Mouse (Mus musculus) embryonic facial prominence, embryonic 13.5 days (tissue): ENCODE data around the gene Gbf1. TPM values are rescaled to one million over a fixed set of nuclear protein-coding genes. Genes with fewer than 3 reads are reported as not detected.
"Not testable (repeated sequence)": the region's sequence is repeated elsewhere in the genome, so short reads cannot be mapped to it uniquely, and the experiment has no call there.

ENCODE experiments used
- ATAC-seq: fragments of 200-750 bp; cut with Nextera tagmentation; 2 replicates; pipeline ENCODE4 v1.8.0; 2017; ENCODE audit warnings: low read depth; ENCODE audit not compliant: insufficient number of reproducible peaks, insufficient read depth, low FRiP score, low TSS enrichment
- H3K27ac ChIP-seq: fragments of 300-500 bp; sonication (generic); 2 replicates; pipeline ENCODE4 v1.5.1; 2015; ENCODE audit warnings: moderate library complexity, mild to moderate bottlenecking, inconsistent platforms
- H3K27me3 ChIP-seq: fragments of 300-500 bp; sonication (generic); 2 replicates; pipeline ENCODE4 v1.6.1; 2015; ENCODE audit warnings: mild to moderate bottlenecking, inconsistent platforms
- H3K36me3 ChIP-seq: fragments of 300-500 bp; sonication (generic); 2 replicates; pipeline ENCODE4 v1.6.1; 2015; ENCODE audit warnings: mild to moderate bottlenecking, inconsistent platforms
- H3K4me1 ChIP-seq: fragments of 300-500 bp; sonication (generic); 2 replicates; pipeline ENCODE4 v1.6.1; 2015; ENCODE audit warnings: inconsistent platforms
- H3K4me2 ChIP-seq: fragments of 300-500 bp; sonication (generic); 2 replicates; pipeline ENCODE4 v1.6.1; 2015; ENCODE audit warnings: moderate library complexity, mild to moderate bottlenecking, inconsistent platforms
- H3K4me3 ChIP-seq: fragments of 300-500 bp; sonication (generic); 2 replicates; pipeline ENCODE4 v1.5.1; 2015; ENCODE audit warnings: mild to moderate bottlenecking, inconsistent platforms
- H3K9ac ChIP-seq: fragments of 300-500 bp; sonication (generic); 2 replicates; pipeline ENCODE4 v1.6.1; 2015; ENCODE audit warnings: mild to moderate bottlenecking, inconsistent platforms
- H3K9me3 ChIP-seq: fragments of 300-500 bp; sonication (generic); 2 replicates; pipeline ENCODE4 v1.6.1; 2016; ENCODE audit warnings: inconsistent platforms
- WGBS: fragments of 180-500 bp; shearing (Covaris S2); methylation state at CpG from one replicate; pipeline ENCODE4 v1.1.7; 2015; ENCODE audit warnings: mixed read lengths; 5-methylcytosine and 5-hydroxymethylcytosine counted together
- polyA plus RNA-seq: library from polyadenylated mRNA; unstranded; fragments of >200 nt; fragmentation: Nextera tagmentation; extraction: Ambion mirVana; gene quantifications from 2 replicates; pipeline ENCODE4 v1.2.1, GENCODE M21; 2015

Gbf1 gene
- polyA plus RNA-seq, 1 experiment from 2014 or later = 67.6 TPM

DNA sequence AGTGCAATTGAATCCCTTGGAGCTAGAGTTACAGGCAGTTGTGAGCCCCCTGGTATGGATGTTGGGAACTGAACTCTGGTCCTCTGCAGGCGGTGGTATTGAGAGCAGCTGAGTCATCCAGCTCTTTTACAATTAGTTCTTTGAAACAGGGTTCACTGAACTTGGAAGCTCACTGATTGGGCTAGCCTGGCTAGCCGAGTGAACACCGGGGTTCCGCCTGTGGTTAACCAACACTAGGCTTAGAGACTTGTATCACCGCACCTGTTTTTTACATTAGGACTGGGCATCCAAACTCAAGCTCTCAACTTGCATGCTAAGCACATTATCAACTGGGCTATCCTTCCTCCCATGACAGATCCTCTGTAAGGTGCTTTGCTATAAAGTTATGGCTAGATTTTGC lies 46.6 kb downstream of the Gbf1 start:
- 85% methylated on average over 5 of the region's 5 CpGs for WGBS
- no peaks in the 10 kb centered on the region for H3K36me3 ChIP-seq
- no peak overlapping the region for H3K9ac ChIP-seq
- no peaks in the 10 kb centered on the region for H3K27me3 ChIP-seq
- no peaks in the 10 kb centered on the region for H3K4me1 ChIP-seq
- ATAC-seq = no peak
- H3K4me2 ChIP-seq = no peak overlapping the region
- no peak overlapping the region for H3K4me3 ChIP-seq
- H3K27ac ChIP-seq = no peak overlapping the region
- H3K9me3 ChIP-seq = no peaks in the 10 kb centered on the region

GRCm38 (mm10) chr19:46204166-46204565 lies 51.9 kb downstream of the Gbf1 start:
- H3K36me3 ChIP-seq = no peaks in the 10 kb centered on the region
- no peaks in the 10 kb centered on the region for H3K4me1 ChIP-seq
- ATAC-seq = no peak
- no peaks in the 10 kb centered on the region for H3K9me3 ChIP-seq
- H3K4me3 ChIP-seq = no peak overlapping the region
- no peak overlapping the region for H3K4me2 ChIP-seq
- H3K27me3 ChIP-seq = no peaks in the 10 kb centered on the region
- 93% methylated on average over 6 of the region's 6 CpGs for WGBS
- no peak overlapping the region for H3K9ac ChIP-seq
- H3K27ac ChIP-seq = no peak overlapping the region

DNA sequence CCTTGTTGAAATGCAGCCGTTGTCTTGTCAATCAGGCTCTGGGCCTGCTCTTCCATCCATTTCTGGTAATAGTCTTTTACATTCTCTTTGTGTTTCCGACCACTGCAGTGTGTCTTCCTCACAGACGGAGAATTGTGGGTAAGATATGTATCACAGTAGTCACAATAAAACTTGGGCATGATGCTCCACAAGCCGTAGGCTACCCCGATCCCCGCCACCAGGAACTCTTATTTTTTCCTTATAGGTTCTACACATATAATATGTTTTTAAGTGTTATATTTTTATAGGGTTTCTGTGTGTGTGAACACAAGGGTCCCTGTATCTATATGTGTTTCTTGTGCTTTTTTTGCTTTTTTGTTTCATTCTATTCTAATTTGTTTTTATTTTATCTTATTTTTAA lies 53.4 kb downstream of the Gbf1 start:
- Histone ChIP-seq H3K9me3 (no peaks in the 10 kb centered on the region), H3K27ac (no peak overlapping the region), H3K4me3 (no peak overlapping the region), H3K4me2 (no peak overlapping the region), H3K36me3 (no peaks in the 10 kb centered on the region), H3K27me3 (no peaks in the 10 kb centered on the region), H3K4me1 (no peaks in the 10 kb centered on the region), H3K9ac (no peak overlapping the region)
- 96% methylated on average over 6 of the region's 6 CpGs for WGBS
- ATAC-seq = no peak

DNA sequence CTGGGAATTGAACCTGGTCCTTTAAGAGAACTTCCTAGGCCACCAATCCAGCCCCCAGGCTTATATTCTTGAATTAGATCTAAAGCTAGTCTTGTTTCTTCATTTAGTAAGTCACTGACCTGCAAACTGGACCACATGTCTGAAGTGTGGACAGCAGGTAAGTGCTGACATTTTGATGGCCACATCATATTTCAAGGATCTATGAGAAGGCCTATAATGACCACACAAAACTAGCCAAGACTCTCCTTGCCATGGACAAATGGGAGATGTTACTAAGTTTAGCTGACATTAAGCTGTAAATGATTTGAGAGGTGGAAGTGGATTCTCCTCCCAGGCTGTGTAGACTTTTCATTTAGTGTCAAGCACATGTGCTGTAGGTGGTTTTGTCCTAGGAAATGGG lies 58.6 kb downstream of the Gbf1 start:
- H3K4me2 ChIP-seq = no peak overlapping the region
- H3K27ac ChIP-seq = no peak overlapping the region
- no peak overlapping the region for H3K4me3 ChIP-seq
- H3K9ac ChIP-seq = no peak overlapping the region
- peaks cover 17% of the 10 kb centered on the region for H3K4me1 ChIP-seq
- no peaks in the 10 kb centered on the region for H3K36me3 ChIP-seq
- H3K27me3 ChIP-seq = no peaks in the 10 kb centered on the region
- no peak for ATAC-seq
- no peaks in the 10 kb centered on the region for H3K9me3 ChIP-seq

- no peaks in the 10 kb centered on the region for H3K27me3 ChIP-seq
- 75% methylated on average over 5 of the region's 5 CpGs for WGBS
- H3K4me3 ChIP-seq = no peak overlapping the region
- no peak for ATAC-seq
- no peak overlapping the region for H3K9ac ChIP-seq
- no peak overlapping the region for H3K27ac ChIP-seq
- no peaks in the 10 kb centered on the region for H3K36me3 ChIP-seq
- no peak overlapping the region for H3K4me2 ChIP-seq
- H3K4me1 ChIP-seq = peaks cover 19% of the 10 kb centered on the region
- H3K9me3 ChIP-seq = no peaks in the 10 kb centered on the region
Observed at GRCm38 (mm10) chr19:46214541-46214940, 62.2 kb downstream of the Gbf1 start.

DNA sequence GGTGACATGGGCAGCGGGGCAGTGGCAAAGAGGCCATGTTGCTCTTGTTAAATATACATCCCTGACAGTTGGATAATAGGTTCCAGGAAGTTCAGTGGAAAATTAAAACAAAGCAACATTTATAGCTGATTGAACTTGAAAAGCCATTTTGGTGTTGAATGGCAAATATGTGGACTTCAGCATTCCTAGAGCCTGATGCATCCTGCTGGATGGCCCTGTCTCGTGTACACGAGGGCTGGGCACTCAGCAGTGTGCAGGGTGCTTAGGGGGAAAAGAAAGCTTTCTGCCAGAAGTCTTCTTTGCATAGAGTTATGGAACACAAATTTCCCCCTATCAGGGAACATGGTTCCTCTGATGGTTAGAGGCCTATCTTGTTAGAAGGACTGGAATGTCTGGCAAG lies 63.1 kb downstream of the Gbf1 start:
- Histone ChIP-seq H3K27ac (peak overlapping the region; percentile 24; the same call in 1 of the 2 replicates), H3K4me3 (no peak overlapping the region), H3K4me2 (no peak overlapping the region), H3K9me3 (no peaks in the 10 kb centered on the region), H3K36me3 (no peaks in the 10 kb centered on the region), H3K27me3 (no peaks in the 10 kb centered on the region), H3K9ac (no peak overlapping the region), H3K4me1 (peaks cover 19% of the 10 kb centered on the region)
- no peak for ATAC-seq
- WGBS = 24% methylated on average over 3 of the region's 3 CpGs

- Histone ChIP-seq H3K9ac (no peak overlapping the region), H3K4me2 (no peak overlapping the region), H3K27ac (no peak overlapping the region), H3K27me3 (no peaks in the 10 kb centered on the region), H3K36me3 (no peaks in the 10 kb centered on the region), H3K9me3 (no peaks in the 10 kb centered on the region), H3K4me1 (peaks cover 19% of the 10 kb centered on the region), H3K4me3 (no peak overlapping the region)
- WGBS = 87% methylated on average over 1 of the region's 1 CpGs
- no peak for ATAC-seq
Observed at GRCm38 (mm10) chr19:46216716-46217115, 64.4 kb downstream of the Gbf1 start.

DNA sequence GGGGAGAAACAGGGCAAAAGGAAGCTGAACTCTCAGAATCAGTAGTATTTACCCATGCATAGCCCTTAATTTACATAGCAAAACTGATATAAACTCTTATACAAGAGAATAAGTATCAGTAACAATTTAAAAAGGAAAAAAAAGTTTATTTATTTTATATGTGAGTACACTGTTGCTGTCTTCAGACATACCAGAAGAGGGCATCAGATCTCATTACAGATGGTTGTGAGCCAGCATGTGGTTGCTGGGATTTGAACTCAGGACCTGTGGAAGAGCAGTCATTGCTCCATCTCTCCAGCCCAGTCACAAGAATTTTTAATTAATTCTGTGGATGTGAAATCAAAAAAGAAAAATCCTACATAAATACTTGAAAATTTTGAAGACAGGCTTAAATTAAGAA lies 65.0 kb downstream of the Gbf1 start:
- peaks cover 19% of the 10 kb centered on the region for H3K4me1 ChIP-seq
- not testable (repeated sequence) for H3K27me3 ChIP-seq, H3K4me2 ChIP-seq, ATAC-seq, H3K36me3 ChIP-seq, H3K9me3 ChIP-seq, H3K27ac ChIP-seq, H3K9ac ChIP-seq, H3K4me3 ChIP-seq

DNA sequence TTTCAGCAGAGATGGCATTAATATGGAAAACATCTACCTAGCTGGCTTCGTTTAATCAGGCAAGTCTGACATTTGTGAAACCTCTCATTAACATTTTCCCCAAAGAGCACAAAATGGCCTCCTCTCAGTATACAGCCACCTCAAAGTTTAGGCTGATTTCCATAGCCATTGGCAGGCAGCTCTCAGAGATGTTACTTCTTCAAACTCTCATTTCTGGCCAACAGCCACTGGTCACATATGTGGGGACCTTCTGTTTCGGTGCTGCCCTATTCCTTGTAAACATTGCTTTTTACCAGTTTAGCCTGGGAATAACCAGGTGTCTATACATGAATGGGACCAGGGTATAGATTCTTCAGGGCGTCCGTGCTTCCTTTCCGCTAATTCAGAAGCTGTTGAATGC lies 67.8 kb downstream of the Gbf1 start:
- 83% methylated on average over 5 of the region's 5 CpGs for WGBS
- ATAC-seq = no peak
- H3K9me3 ChIP-seq = no peaks in the 10 kb centered on the region

DNA sequence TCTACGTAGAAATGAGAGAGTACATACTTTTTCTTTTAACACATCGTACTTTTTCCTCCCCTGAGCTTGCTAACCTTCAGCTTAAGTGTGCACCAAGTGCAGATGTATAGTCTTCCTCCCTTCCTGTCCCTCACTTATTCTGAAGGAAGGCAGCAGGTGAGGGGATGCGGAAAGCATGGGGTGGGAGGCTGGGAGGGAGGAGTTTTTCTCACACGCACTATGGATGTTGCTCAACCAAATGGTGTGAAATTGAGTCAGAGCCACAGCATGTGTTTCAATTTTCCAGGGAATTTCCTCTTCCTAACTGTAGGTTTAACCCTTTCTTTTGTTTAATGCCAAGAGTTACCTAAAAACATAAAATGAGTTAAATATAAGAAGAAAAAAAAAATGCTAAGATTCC lies 70.8 kb downstream of the Gbf1 start:
- Histone ChIP-seq H3K9ac (no peak overlapping the region), H3K4me1 (peaks cover 10% of the 10 kb centered on the region; the same call in 1 of the 2 replicates), H3K27me3 (no peaks in the 10 kb centered on the region), H3K27ac (no peak overlapping the region), H3K36me3 (no peaks in the 10 kb centered on the region), H3K9me3 (no peaks in the 10 kb centered on the region), H3K4me2 (no peak overlapping the region), H3K4me3 (no peak overlapping the region)
- no peak for ATAC-seq
- 63% methylated on average over 4 of the region's 4 CpGs for WGBS

More for the DNA sequence above, 67.8 kb downstream of the Gbf1 start:
- no peak overlapping the region for H3K9ac ChIP-seq
- H3K4me1 ChIP-seq = peaks cover 20% of the 10 kb centered on the region
- H3K36me3 ChIP-seq = no peaks in the 10 kb centered on the region
- H3K4me2 ChIP-seq = no peak overlapping the region
- no peaks in the 10 kb centered on the region for H3K27me3 ChIP-seq
- H3K4me3 ChIP-seq = no peak overlapping the region
- no peak overlapping the region for H3K27ac ChIP-seq

DNA sequence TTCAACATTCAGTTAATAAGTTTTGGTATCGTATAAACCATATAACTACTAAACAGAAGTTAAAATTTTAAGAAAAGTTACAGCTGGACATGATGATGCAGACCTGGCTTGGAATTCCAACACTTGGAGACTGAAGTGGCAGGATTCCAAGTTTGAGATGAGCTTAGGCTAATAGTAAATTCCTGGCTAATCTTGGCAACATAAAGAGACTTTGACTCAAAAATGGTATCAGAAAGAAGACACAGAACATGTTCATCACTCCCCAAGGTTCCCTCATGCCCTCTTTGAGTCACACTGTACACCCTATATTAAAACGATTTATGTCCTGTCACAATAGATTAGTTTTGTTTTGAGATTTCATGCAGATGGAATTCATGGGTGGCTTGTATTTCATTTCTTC lies 72.6 kb downstream of the Gbf1 start:
- ATAC-seq = no peak
- no peak overlapping the region for H3K4me2 ChIP-seq
- 79% methylated on average over 2 of the region's 2 CpGs for WGBS

GRCm38 (mm10) chr19:46225506-46225905 lies 73.2 kb downstream of the Gbf1 start:
- ATAC-seq = no peak
- Histone ChIP-seq H3K4me3 (no peak overlapping the region), H3K9me3 (no peaks in the 10 kb centered on the region), H3K27me3 (no peaks in the 10 kb centered on the region), H3K36me3 (peaks cover 4% of the 10 kb centered on the region; the same call in 1 of the 2 replicates), H3K9ac (no peak overlapping the region), H3K4me2 (no peak overlapping the region), H3K27ac (no peak overlapping the region), H3K4me1 (peaks cover 10% of the 10 kb centered on the region; the same call in 1 of the 2 replicates)
- 37% methylated on average over 4 of the region's 4 CpGs for WGBS

More for the DNA sequence above, 72.6 kb downstream of the Gbf1 start:
- peaks cover 4% of the 10 kb centered on the region; the same call in 1 of the 2 replicates for H3K36me3 ChIP-seq
- H3K27ac ChIP-seq = no peak overlapping the region
- H3K9me3 ChIP-seq = no peaks in the 10 kb centered on the region
- no peak overlapping the region for H3K9ac ChIP-seq
- peaks cover 10% of the 10 kb centered on the region; the same call in 1 of the 2 replicates for H3K4me1 ChIP-seq
- no peaks in the 10 kb centered on the region for H3K27me3 ChIP-seq
- no peak overlapping the region for H3K4me3 ChIP-seq

DNA sequence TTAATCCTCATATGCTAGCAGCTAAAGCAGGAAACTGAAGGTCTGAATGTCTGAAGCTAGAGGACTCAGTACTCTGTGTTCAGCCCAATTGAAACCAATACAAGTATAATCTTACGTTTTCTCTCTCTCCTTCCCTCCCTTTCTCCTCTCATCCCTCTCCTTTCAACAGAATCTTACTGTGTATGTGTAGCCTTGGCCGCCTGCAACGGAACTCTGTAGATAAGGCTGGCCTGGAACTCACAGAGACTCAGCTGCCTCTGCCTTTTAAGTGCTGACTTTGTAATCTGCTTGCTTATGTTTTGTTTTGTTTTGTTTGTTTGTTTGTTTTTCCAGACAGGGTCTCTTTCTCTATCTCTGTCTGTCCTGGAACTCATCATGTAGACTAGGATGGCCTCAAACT lies 74.0 kb downstream of the Gbf1 start:
- Histone ChIP-seq H3K27me3 (no peaks in the 10 kb centered on the region), H3K36me3 (peaks cover 4% of the 10 kb centered on the region; the same call in 1 of the 2 replicates), H3K4me2 (no peak overlapping the region), H3K9ac (no peak overlapping the region), H3K4me1 (peaks cover 10% of the 10 kb centered on the region; the same call in 1 of the 2 replicates), H3K9me3 (no peaks in the 10 kb centered on the region), H3K27ac (no peak overlapping the region), H3K4me3 (no peak overlapping the region)
- WGBS = 83% methylated on average over 3 of the region's 3 CpGs
- no peak for ATAC-seq
